Mouse (Mus musculus) telencephalon, adult 2 months (tissue): ENCODE data around the gene Cc2d1a.
A peak's percentile ranks its signal among the peaks of the same experiment; 100 is the strongest.

Source experiments
- DNase-seq: peaks from one replicate; pipeline ENCODE4 v3.0.0-alpha.2; 2011; ENCODE audit warnings: low read depth, low spot score

Gene Cc2d1a

DNA sequence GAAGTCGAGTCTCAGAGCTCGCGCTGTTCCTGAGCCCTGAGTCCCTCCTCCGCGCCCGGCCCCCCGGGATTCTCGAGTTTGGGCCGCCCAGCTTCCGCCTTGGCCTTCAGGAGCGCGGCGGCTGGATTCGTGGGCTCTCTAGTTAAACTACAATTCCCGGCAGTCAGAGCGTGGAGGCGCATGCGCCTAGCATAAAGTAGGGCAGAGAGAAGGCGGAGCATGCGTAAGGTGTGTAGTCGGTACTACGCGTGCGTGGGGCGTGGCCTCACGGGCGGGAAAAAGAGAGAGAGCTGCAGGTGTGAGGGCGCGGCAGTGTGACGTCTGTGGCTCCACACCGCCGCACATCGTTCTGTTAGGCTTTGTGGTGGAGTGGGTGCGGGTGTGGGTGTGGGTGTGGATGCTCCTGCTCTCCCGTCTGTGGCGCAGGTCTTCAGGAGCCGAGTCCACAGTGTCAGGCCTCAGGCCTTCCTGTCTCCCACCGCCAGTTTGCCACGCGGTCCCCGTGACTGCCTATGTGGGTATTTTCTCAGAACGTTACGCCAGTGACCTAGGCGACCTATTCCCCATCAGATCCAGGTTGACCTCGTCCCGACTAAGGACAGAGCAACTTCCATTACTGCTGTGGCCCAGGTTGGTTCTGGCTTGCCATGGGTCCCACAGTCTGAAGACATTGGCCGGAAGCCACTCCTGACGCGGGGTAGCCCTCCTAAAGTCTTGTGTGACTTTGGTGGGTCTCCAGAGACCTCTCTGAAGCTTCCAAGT is at the start of gene Cc2d1a, which contains the start of gene 4930432K21Rik:
Cc2d1a (minus strand) TSS at position 168 of the 762 bp plus-strand sequence.
4930432K21Rik (plus strand) TSS at position 257 of the 762 bp plus-strand sequence.
- peak; percentile 94 for DNase-seq

DNA sequence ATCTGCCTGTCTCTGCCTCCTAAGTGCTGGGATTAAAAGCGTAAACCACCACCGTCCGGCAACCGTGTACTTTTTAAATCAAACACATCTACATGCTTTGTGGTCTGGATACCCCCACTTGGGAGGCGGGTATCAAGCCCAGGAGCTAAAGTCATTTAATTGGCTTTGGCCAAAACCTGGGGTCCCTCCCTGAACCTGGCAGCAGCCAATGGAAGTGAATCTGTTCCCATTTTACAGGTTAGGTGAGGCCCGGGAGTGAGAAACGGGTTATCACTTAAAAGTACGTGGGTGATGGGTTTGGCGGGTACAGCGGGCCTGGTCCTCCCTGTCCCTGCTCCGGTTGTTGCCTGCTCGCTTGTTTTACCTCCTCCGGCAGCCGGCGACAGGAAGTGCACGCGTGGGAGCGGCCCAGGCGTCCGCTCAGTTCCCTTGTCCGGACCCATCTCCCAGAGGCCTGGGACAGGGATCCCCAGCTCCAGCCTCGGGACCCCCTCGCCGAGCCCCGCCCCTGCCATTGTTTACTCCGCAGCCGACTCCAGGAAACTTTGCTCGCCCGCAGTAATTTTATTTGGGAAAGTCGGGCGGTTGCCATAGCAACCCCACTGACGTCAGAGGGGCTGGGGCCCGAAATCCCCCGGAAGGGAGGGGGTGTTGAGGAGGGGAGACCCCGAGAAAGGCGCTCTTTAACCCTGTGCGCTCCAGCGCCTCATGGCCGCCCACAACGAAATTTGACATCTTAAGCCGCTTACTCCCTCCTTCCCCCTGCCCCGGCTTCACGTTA is 49.6 kb upstream of the Cc2d1a start:
- DNase-seq: no peak

DNA sequence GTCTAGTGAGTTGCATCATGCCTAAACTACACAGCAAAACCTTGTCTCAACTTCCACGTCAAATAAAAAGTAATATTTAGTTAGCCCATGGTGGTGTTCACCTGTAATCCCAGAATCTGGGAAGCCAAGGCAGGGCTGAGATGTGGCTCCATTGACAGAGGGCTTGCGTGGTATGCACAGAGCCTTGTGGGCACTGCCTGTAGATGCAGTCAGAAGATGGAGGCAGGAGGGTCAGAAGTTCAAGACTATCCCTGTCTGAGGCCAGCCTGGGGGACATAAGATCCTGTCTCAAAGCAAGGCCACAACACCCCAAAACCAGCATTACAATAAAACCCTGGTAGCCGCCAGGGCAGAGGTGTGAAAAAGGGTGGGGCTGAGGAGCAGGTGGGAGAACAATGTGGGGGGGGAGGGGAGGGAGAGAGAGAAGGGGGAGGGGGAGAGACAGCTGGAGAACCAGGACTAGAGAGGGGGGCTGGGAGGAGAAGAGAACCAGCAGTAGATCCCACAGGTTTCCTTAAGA is 46.5 kb upstream of the Cc2d1a start:
- DNase-seq: no peak

DNA sequence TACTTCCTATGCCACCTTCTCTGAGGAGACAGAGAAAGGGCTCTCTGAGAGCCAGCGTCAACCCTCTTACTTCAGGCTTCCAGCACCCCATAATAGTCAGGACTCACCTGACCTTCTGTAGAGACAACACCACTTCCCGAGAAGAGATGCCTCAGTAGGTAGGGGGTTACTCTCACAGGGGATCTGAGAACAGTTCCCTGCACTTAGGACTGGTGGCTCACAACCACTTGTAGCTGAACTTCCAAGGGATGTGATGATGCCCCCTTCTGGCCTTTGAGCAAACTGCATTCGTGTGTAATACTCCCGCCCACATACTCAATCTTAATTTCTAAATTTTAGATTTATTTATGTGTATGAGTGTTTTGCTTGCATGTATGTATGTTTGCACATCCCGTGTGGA is 45.8 kb upstream of the Cc2d1a start:
- no peak for DNase-seq

DNA sequence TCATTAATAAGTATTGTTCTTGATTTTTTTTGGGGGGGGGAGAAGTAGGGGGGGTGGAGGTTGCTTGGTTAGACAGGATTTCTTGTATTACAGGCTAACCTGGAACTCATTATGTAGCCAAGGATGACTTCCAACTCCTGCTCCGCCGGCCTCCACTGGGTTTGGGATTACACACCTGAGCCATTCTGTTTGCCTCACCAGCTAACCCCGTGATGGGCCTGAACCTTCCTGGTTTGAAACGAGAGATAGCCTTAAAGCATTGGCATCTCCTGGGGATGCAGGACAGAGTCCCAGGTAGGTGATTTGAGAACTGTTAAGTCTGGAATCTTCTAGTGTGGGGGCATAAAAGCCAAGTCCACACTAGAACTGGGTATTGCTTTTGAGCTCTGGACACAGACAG is 45.4 kb upstream of the Cc2d1a start:
- no peak for DNase-seq

DNA sequence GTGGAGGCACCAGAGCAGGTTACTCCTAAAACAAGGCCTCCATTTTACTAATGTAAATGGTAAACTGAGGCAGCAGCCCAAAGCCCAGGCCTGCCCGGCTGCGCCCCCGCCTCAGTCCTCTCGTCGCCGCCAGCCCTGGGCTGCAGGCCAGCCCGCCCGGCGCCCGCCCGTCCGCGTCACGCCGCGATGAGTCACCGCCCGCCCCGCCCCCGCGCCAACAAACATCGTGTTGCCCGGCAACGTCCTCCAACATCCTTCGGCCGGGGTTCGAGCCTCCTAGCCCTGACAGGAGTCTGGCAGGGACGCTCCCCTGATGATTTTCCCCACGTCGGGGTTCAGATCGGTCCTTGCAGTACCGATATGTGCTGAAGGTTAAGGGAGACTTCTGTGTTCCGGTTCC is 44.8 kb upstream of the Cc2d1a start:
- no peak for DNase-seq

DNA sequence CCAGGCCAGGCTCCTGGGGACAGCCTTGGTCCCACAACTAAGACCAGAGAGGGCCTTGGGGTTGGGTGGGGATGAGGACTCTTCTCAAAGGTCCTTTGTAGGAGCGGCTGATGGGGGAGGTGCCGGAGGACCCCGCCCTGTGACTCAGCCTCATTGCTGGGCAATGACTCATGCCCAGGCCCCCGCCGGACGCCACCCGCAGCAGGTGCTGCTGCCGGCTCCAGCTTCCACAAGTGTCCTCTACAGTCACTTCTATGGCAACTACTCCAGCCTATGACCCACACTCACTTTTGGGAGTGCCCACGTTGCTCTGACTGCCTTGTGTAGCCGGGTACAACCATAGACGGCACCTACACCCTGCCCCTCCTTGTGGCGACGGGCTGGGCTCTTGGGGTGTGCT is 44.3 kb upstream of the Cc2d1a start:
- DNase-seq: no peak

DNA sequence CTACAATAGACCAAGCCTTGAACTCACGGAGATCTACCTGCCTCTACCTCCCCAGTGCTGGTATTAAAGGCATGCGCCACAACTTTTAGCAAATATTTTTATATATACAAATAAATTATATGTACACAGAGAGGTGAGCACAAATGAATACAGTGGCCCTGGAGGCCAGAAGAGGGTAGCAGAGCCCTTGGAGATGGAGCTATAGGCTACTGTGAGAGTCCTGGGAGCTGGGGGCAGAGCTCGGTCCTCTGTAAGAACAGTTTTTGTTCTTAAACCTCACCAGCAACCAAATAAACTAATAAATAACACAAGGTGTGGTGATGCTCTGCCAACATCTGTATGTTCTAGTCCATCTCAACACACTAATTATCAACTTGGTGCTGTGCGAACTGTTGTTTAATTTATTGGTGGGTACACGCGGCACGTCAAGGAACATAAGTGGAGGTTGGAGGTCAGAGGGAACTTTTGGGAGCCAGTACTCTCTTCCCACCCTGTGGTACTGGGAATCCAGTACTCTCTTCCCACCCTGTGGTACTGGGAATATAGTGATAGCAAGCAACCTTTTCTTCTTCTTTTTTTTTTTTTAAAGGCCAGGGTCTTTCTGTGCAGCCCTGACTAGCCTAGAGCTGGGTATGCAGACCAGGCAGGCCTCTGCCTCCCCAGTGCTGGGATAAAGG is 42.6 kb upstream of the Cc2d1a start:
- no peak for DNase-seq

DNA sequence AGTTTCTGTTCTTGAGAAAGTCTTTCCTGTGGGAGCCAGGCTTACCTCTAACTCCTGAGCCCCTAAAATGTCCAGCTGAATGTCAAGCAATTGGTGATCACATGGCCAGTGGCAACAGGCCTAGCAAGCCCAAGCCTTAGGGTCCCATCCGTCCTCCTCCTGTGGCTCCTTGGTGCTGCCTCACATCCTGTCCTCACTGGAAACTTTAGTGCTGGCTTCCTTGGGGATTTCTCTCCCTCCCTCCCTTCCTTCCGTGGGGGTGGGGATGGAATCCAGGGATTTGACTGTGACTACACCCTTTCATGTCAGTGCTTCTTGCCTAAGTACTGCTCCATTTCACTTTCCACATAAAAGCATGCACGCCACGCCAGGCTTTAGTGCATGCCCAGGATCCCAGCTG is 41.9 kb upstream of the Cc2d1a start:
- DNase-seq: no peak

DNA sequence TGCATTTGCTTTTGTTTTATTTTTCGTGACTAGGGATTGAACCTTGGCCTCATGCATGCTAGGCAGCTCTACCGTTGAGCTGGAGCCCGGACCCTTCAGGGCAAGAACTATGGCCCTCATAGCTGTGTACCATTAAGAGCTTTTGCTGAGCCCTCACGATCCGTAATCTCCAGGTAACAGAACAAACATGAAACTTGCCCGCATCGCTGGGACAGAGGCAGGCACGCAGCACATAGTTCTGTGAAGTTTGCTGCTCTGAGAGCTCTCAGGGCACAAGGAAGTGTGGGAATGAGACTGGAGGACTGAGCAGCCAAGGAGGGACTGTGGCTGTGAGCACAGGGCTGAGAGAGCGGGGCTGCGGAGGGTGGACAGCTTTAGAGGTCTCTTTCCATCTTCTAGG is 40.9 kb upstream of the Cc2d1a start:
- no peak for DNase-seq

DNA sequence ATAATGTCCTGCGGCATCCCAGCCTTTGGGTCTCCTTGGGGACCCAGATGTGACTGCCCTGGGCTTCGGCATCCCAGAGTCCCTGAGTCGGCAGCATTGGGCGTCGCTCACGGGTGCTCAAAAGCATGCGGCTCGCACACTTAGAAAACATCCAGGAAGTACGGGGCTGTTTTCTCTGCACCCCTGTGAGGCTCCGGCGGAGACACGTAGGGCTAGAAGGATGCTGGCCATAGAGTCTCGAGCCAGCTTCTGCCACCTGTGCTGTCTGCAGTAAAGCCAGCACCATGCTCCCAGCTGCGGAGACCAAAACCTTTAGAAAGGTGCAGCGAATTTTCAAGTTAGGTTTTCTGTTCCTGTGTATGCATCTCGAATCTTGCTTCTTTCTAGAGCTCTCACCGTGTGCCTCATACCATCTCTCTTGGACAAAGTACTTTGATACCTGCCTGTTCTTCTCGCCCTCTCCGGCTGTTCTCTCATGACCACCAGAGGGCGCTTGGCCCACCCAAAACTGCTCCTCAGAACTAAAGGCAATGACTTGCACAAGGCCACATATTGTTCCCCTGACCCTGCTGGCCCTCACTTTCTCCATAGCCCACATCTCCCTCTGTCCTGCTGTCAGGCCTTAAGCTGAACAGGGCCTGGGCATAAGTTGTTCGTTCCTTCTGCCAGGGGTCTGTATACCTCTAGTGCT is 39.5 kb upstream of the Cc2d1a start:
- DNase-seq: no peak

DNA sequence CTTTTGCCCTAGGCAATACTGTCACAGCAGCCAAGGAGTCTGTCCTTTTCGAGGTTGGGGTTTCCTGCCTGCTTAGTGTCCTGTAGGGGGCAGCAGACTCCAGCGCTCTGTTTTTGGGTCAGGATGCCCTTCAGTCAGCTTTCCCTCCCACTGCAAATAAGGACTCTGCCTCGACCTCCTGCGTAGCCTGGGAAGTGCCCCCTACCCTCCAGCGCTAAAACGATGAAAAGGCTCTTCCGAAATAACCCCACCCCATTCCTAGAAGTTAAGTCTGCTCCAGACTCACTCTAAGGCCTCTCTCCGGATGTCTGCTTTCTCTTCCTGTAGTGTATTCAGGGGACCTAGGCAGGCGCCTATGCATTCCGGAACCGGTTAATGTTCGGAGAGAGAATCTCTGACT is 38.8 kb upstream of the Cc2d1a start:
- no peak for DNase-seq

DNA sequence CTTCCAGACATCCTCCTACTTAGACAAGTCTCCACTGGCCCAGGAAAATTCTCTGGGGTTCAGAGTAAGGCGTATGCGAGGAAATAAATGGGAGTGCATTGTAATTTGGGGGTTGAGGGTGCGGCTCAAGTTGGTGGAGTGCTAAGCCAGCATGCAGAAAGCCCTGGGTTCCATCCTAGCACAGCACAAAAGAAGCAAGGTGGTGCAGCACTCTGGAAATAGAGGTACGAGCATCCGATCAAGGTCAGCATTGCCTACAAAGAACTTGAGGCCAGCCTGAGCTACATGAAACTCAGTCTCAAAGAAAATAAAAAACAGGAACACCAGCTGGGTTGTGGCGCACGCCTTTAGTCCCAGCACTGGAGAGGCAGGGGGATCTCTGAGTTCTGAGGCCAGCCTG is 37.4 kb upstream of the Cc2d1a start, which contains the start of gene Nanos3:
Nanos3 (minus strand) TSS at position 101 of the 400 bp plus-strand sequence.
- DNase-seq: no peak

DNA sequence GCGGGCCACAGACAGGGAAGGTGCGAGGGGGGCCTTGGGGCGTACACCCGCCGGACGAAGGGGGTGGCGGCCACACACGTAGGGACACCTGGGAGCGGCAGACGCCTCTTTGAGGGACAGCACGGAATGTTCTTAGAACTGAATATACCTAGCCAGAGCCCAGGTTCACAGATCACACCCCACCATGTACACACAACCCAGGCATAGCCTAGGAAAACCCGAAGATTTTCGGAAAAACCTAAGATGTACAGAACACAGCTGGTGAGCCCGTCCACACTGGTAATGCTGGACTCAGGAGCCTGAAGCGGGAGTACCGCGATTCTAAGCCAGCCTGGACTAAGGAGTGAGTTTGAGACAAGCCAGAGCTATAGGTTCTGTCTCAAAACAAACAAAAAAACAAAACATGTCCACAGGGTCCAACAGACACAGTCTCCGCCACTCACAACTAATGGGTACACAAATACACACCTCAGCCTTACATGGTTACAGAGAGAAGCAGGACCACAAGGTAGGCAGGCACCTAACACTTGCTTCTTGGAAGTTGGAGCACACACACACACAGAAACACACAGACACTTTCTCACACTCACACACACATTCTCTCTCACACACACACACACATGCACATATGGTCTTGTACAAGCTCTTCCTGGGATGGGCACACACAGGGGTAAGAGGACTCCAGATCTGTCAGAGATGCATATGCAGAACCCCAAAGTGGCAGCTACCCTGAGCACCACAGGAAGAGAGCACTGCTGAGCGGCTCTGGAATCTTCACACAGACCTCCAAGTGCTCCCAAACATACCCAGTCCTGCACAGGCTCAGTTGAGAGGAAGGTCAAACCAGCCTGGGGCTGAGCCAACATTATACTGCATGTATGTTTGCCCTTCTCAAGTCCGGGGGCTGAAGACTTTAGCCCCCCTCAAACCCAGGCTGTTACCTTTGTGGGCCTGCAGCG is 36.6 kb upstream of the Cc2d1a start:
- no peak for DNase-seq

DNA sequence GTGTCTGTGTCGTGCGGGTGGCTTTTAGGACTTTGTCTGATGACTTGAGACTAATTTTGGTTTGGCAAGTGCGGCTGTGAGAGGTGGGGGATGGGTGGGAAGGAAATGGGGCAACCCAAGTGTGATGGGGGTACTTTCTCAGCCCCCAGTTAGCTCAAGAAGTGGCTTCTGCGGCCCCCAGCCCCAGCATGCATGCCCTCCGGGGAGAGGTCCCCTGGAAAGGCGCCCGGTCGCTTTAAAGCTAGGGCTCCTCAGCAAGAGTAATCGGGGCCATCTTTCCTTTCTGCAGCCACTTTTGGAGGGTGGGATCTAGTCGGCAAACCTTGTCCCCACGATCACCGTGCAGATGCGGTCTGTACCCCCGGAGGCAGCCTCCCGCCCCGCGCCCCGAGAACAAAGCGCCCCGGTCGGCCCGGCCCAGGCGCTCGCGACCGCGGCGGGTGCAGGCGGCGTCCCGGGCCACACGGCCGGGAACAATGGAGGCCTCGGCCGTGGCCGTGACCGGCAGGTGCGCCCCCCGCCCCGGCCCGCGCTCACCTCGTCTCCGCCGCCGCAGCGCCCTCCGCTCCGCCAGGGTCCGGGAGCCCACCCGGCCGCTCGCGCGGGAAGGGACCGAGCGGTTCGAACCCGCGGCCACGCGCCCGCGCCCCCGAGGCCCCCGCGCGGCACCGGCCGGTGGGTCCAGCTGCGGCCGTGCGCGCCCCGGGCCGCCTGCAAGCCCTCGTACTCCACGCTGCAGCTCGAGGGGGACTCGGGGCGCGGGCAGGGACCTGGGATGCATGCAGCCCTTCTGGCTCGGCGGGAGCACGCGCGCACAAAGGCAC is 35.7 kb upstream of the Cc2d1a start:
- DNase-seq: no peak

DNA sequence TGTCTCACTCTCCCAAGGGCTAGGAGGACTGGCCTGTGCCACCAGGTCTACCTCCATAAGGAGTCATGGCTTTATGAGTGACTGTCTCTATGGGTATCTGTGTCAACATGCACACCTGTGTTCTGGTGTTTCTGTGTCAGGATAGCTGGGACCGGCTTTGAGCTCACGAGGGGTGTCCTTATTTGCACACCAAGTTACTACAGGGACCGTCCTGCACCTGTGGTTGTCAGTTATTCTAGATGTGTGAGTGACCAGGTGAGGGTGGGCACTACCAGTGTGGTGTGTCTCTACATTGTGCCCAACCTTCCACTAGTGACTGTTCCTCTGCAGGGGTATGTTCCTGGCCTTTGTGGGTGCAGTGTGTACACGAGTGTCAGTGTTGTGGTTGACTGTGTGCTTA is 35.1 kb upstream of the Cc2d1a start:
- no peak for DNase-seq

DNA sequence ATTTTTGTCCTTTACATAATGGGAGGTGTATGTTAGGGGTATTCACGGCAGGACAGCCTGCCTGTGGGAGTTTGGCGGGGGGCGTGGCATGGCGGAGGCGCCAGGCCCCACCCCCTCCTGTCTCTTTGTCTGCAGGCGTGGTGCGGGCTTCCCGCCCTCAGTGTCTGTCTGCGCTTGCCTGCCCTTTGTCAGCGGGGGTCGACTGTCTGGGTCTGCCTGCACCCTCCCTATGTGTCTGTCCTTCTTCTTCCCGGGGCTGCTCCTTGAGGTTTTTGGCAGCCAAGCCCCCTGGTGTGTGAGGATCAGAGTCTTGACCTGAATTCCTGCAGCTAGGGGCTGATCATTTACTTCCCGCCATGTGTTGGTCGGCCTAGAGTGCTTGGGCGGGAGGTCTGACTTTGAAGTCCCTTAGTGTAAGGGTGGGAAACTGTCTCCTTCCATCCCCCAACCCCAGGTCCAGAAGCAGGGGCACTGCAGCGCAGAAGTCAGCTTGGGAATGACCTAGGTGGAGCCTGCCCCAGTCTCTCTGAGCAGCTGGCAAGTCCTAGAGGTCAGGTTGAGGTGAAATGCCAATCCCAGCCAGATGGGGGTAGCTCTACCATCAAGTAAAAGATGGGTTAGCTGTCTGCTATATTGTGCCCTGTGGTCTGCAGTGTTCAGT is 32.9 kb upstream of the Cc2d1a start:
- no peak for DNase-seq

DNA sequence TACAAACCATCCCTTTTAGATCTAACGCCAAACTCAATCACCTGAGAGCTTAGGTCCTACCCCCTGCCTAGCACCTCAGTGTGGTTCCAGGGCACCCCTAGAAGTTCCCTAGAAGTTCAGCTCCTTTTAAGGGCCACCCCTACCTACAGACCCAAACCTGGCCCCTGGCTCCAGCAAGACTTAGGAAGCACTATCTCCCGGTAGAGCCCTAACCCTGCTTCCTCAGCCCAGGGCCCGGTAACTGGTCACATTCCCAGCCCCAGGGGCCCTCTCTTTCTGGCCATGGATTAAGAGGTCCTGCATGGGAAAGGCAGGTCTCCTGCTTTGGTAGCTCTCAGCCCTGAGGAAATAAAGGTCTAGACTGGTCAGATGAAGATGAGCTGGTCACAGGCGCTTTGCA is 32.2 kb upstream of the Cc2d1a start:
- no peak for DNase-seq

DNA sequence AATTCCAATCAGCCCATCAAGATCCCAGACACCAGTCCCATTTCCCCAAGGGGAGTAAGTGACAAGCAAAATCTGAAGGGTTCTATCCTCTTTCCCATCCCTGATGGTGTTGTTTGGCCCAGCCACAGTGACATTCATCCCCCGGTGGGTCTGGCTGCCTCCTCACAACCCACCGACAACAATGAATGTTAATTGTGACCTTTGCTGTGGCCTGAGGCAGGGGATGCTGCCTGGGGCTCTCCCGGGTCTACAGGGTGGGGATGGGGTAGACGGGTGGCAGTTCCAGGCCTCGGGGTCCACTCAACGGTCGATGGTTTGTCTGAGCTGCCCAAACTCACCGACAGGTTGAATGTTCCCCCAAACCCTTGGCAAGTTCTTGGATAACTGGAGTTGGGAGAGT is 30.9 kb upstream of the Cc2d1a start:
- no peak for DNase-seq
